Mouse (Mus musculus): ENCODE measurements at regions not wholly inside any gene's neighbourhood (a gene's known extent, or its start where the extent isn't known, plus 50 kb on each side); places are given as distances from the start of the nearest gene placed in this dataset.

GRCm38 (mm10) chr10:9164333-9164732 lies 278.5 kb upstream of the Sash1 start:
- no peak for TF ChIP-seq POLR2A (IDR thresholded peaks at IDR 0.05; ENCODE audit: insufficient read depth, low read length)
- TF ChIP-seq CTCF (IDR thresholded peaks at IDR 0.05; ENCODE audit: low read depth, low read length), result no peak
- no peak for TF ChIP-seq EP300 (IDR thresholded peaks at IDR 0.05; ENCODE audit: insufficient read depth, low read depth, low read length)

All from ES-Bruce4 (cell line).